Mouse (Mus musculus) C2C12 (cell line): ENCODE results near the gene Col19a1.

Experiments used
- CTCF ChIP-seq: IDR thresholded peaks from one replicate; pipeline ENCODE4 v1.5.1; 2011; ENCODE audit not compliant: control insufficient read depth, insufficient read depth, insufficient read length
- MAX ChIP-seq: IDR thresholded peaks from one replicate; pipeline ENCODE4 v1.6.1; 2011; ENCODE audit warnings: mild to moderate bottlenecking, control low read depth
- MYOD1 ChIP-seq: IDR thresholded peaks from one replicate; pipeline ENCODE4 v1.6.1; 2011; ENCODE audit warnings: low read depth; ENCODE audit not compliant: control insufficient read depth, insufficient read length

- TF ChIP-seq CTCF (no peak), MYOD1 (no peak), MAX (no peak)
Observed at GRCm38 (mm10) chr1:24586370-24587140, 717 bp downstream of the Col19a1 start.
